Mouse (Mus musculus) midbrain, postnatal 0 days (tissue): Measurements from ENCODE around the gene Rbpj. TPM values are rescaled to one million over a fixed set of nuclear protein-coding genes. Genes with fewer than 3 reads are reported as not detected.

Experiments used
- ATAC-seq: fragments of 200-750 bp; cut with Nextera tagmentation; 2 replicates; pipeline ENCODE4 v1.8.0; 2017; ENCODE audit warnings: moderate number of reproducible peaks, mild to moderate bottlenecking, moderate TSS enrichment, moderate library complexity; ENCODE audit not compliant: low FRiP score
- DNase-seq: peaks from one replicate; pipeline ENCODE4 v3.0.0-alpha.2; 2015; ENCODE audit warnings: low spot score
- H3K27ac ChIP-seq: fragments of 300-500 bp; sonication (generic); 2 replicates; pipeline ENCODE4 v1.5.1; 2014; ENCODE audit warnings: low read depth, mild to moderate bottlenecking, low read length, mixed read lengths
- H3K27me3 ChIP-seq: fragments of 300-500 bp; sonication (generic); 2 replicates; pipeline ENCODE4 v1.6.1; 2014; ENCODE audit warnings: low read length, control low read depth, mixed read lengths; ENCODE audit not compliant: insufficient read depth
- H3K36me3 ChIP-seq: fragments of 300-500 bp; sonication (generic); 2 replicates; pipeline ENCODE4 v1.6.1; 2014; ENCODE audit warnings: low read length, control low read depth, mixed read lengths; ENCODE audit not compliant: insufficient read depth
- H3K4me1 ChIP-seq: fragments of 300-500 bp; sonication (generic); 2 replicates; pipeline ENCODE4 v1.6.1; 2014; ENCODE audit warnings: mild to moderate bottlenecking, control low read depth, antibody characterized with exemption, low read length, mixed read lengths; ENCODE audit not compliant: insufficient read depth
- H3K4me2 ChIP-seq: fragments of 300-500 bp; sonication (generic); 2 replicates; pipeline ENCODE4 v1.6.1; 2014; ENCODE audit warnings: low read depth, mild to moderate bottlenecking, low read length, mixed read lengths; ENCODE audit not compliant: poor library complexity, severe bottlenecking
- H3K4me3 ChIP-seq: fragments of 300-500 bp; sonication (generic); 2 replicates; pipeline ENCODE4 v1.5.1; 2014; ENCODE audit warnings: low read depth, mild to moderate bottlenecking, low read length, moderate library complexity
- H3K9ac ChIP-seq: fragments of 300-500 bp; sonication (generic); replicated peaks from 2 replicates; pipeline ENCODE4 v1.6.1; 2014; ENCODE audit warnings: mild to moderate bottlenecking, low read length, moderate library complexity, mixed read lengths; ENCODE audit not compliant: poor library complexity, severe bottlenecking
- H3K9me3 ChIP-seq: fragments of 300-500 bp; sonication (generic); 2 replicates; pipeline ENCODE4 v1.6.1; 2016; ENCODE audit warnings: low read length, control low read depth
- CTCF ChIP-seq: IDR thresholded peaks from 2 replicates; pipeline ENCODE4 v1.5.1; 2016; ENCODE audit warnings: antibody characterized with exemption, mild to moderate bottlenecking
- WGBS: fragments of 180-500 bp; shearing (Covaris S2); extraction: QIAGEN DNeasy Blood & Tissue Kit; methylation state at CpG from one replicate; pipeline ENCODE4 v1.1.7; 2014; 5-methylcytosine and 5-hydroxymethylcytosine counted together
- polyA plus RNA-seq: library from polyadenylated mRNA; unstranded; fragments of >200 nt; fragmentation: Nextera tagmentation; extraction: Ambion mirVana; gene quantifications from 2 replicates; pipeline ENCODE4 v1.2.1, GENCODE M21; 2015
- total RNA-seq: library from RNA; depleted of rRNA; stranded (reverse); fragments of >200 nt; gene quantifications from 2 replicates; pipeline ENCODE4 v1.2.3, GENCODE M21; 2014

The Rbpj gene
- total and polyA plus RNA-seq, 2 experiments from 2014 or later = 14.8 to 21.0 TPM

DNA sequence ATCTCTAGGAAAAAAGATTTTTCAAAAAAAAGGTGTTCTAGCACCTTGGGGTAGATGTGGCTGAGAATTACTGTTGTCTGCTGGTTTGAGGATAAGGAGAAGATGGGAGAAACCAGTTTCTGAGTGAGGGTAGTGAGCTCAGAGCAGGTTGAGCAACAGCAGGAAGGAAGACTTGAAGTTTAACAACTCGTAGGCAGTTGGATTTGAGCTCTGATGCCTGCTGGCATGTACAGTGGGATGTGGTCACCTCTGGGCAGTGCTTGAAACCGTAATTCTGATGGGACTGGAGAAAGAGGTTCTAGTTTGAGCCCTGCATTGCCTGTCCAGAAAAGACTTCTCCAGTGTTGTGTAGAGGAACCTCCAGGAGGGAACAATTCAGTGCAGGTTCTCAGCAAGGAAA, 195.6 kb downstream of the Rbpj start:
- no peak overlapping the region for H3K4me2 ChIP-seq
- WGBS = 90% methylated on average over 2 of the region's 2 CpGs

GRCm38 (mm10) chr5:53662413-53662812, 196.5 kb downstream of the Rbpj start:
- H3K4me1 ChIP-seq = no peaks in the 10 kb centered on the region
- no peak overlapping the region for H3K4me2 ChIP-seq
- no peaks in the 10 kb centered on the region for H3K36me3 ChIP-seq
- WGBS = 67% methylated on average over 1 of the region's 1 CpGs
- H3K4me3 ChIP-seq = no peak overlapping the region
- TF ChIP-seq CTCF = no peak
- H3K27me3 ChIP-seq = no peaks in the 10 kb centered on the region
- no peaks in the 10 kb centered on the region for H3K9me3 ChIP-seq
- H3K27ac ChIP-seq = no peak overlapping the region
- DNase-seq = no peak
- ATAC-seq = no peak
- H3K9ac ChIP-seq = no peak overlapping the region

More for the DNA sequence above, 195.6 kb downstream of the Rbpj start:
- DNase-seq = no peak
- Histone ChIP-seq H3K9me3 (no peaks in the 10 kb centered on the region), H3K4me3 (no peak overlapping the region), H3K9ac (no peak overlapping the region), H3K27me3 (no peaks in the 10 kb centered on the region), H3K36me3 (no peaks in the 10 kb centered on the region), H3K4me1 (no peaks in the 10 kb centered on the region), H3K27ac (no peak overlapping the region)
- ATAC-seq = no peak
- no peak for TF ChIP-seq CTCF

GRCm38 (mm10) chr5:53663665-53664064, 197.7 kb downstream of the Rbpj start:
- H3K27ac ChIP-seq = no peak overlapping the region
- no peak for DNase-seq
- no peak overlapping the region for H3K9ac ChIP-seq
- no peak overlapping the region for H3K4me3 ChIP-seq
- no peak for ATAC-seq
- H3K36me3 ChIP-seq = no peaks in the 10 kb centered on the region
- no peaks in the 10 kb centered on the region for H3K4me1 ChIP-seq
- H3K9me3 ChIP-seq = no peaks in the 10 kb centered on the region
- H3K27me3 ChIP-seq = no peaks in the 10 kb centered on the region
- no peak overlapping the region for H3K4me2 ChIP-seq
- no peak for TF ChIP-seq CTCF

GRCm38 (mm10) chr5:53668021-53668420, 202.1 kb downstream of the Rbpj start:
- Histone ChIP-seq H3K4me1 (no peaks in the 10 kb centered on the region), H3K4me3 (no peak overlapping the region), H3K4me2 (no peak overlapping the region), H3K27ac (no peak overlapping the region), H3K36me3 (no peaks in the 10 kb centered on the region), H3K9ac (no peak overlapping the region), H3K9me3 (no peaks in the 10 kb centered on the region), H3K27me3 (no peaks in the 10 kb centered on the region)
- DNase-seq (no peak), ATAC-seq (no peak)
- TF ChIP-seq CTCF = no peak
- 90% methylated on average over 5 of the region's 5 CpGs for WGBS

DNA sequence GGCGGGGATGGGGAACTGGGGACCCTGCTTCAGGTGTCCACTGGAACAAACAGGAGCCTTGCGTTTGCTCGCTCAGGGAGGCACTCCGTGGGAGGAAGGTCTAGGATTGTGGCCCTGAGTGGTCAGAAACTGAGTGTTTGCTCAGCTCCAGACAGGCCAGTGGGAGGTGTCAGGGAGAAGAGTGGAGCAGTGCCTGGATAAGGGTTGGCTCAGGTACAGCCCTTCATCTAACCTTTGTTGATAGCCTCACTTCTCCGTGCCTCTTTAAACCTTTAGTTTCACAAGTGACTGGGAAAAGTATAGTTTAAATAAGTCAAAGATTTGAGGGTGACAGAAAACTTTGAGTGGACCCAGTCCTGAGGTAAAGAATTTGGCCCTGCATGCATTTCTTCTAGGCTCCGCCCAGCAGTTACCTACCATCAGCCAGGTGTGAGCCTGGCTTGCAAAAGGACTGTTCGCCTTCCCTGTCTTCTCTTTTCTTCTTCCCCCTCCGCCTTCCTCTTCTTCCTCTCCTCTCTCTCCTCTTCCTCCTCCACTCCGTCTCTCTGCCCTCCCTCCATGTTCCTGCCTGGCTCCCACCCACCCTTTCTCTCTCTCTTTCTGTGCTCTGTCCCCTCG, 204.5 kb downstream of the Rbpj start:
- Histone ChIP-seq H3K9me3 (no peaks in the 10 kb centered on the region), H3K27me3 (no peaks in the 10 kb centered on the region), H3K9ac (no peak overlapping the region), H3K27ac (no peak overlapping the region), H3K4me2 (no peak overlapping the region), H3K4me1 (no peaks in the 10 kb centered on the region), H3K36me3 (no peaks in the 10 kb centered on the region), H3K4me3 (no peak overlapping the region)
- no peak for TF ChIP-seq CTCF
- ATAC-seq = no peak
- no peak for DNase-seq
- WGBS = 89% methylated on average over 10 of the region's 10 CpGs

GRCm38 (mm10) chr5:53671507-53671906, 205.6 kb downstream of the Rbpj start:
- Histone ChIP-seq H3K9me3 (no peaks in the 10 kb centered on the region), H3K27ac (no peak overlapping the region)
- TF ChIP-seq CTCF = no peak

More at GRCm38 (mm10) chr5:53671507-53671906, 205.6 kb downstream of the Rbpj start:
- no peak for ATAC-seq
- Histone ChIP-seq H3K27me3 (no peaks in the 10 kb centered on the region), H3K4me2 (no peak overlapping the region), H3K36me3 (no peaks in the 10 kb centered on the region), H3K4me1 (no peaks in the 10 kb centered on the region), H3K9ac (no peak overlapping the region), H3K4me3 (no peak overlapping the region)
- DNase-seq = no peak
- WGBS = 66% methylated on average over 4 of the region's 4 CpGs
